18 mouse cellular contexts compared by ENCODE assay signal in genomic region chr3:21356831-21357712, GRCm38 (mm10).
DNase-seq lines count a peak whose midpoint lies in the region; ATAC-seq and TF ChIP-seq lines count a peak whose summit lies in the region.
"Had no signal": no experiment of that assay in that cellular context is flagged by ENCODE, and none has a peak within 500 bp of the region (broad histone marks: within the 10 kb centered on the region; RNA-seq: fewer than 3 reads in every experiment).

No protein-coding gene starts in this region.

- no peaks in the 10 kb centered on the region for H3K36me3 ChIP-seq in forebrain, postnatal 0 days (ENCODE audit: insufficient read depth)
- H3K36me3 ChIP-seq in midbrain, embryonic 13.5 days, result no peaks in the 10 kb centered on the region
- H3K36me3 ChIP-seq: embryonic facial prominence, embryonic 12.5 days; liver, embryonic 12.5 days; stomach, embryonic 15.5 days had no signal

- peak overlapping the region; percentile 13; the same call in 1 of the 2 replicates for H3K4me2 ChIP-seq in forebrain, postnatal 0 days (ENCODE audit: low read depth)
- no peak overlapping the region for H3K4me2 ChIP-seq in midbrain, embryonic 13.5 days (replicated peaks)
- H3K4me2 ChIP-seq: embryonic facial prominence, embryonic 12.5 days; liver, embryonic 12.5 days; stomach, embryonic 15.5 days had no signal

- DNase-seq in cerebellum, postnatal 10 days, result peak; percentile 49 to 67
- DNase-seq in cerebellum, adult 11 months, result no peak
- peak; percentile 79 for DNase-seq in MN1 (ENCODE audit: low spot score)
- peak; percentile 90 for DNase-seq in forebrain, postnatal 0 days
- no peak for DNase-seq in kidney, postnatal 25 days
- no peak for DNase-seq in lung, postnatal 10 days
- no peak for DNase-seq in spleen, postnatal 36 days (ENCODE audit: low spot score in 2 of 2)
- DNase-seq: adrenal gland, postnatal 36 days; B cell, adult 2 months; gastrocnemius, postnatal 14 days; heart, postnatal 36 days had no signal

- no peaks in the 10 kb centered on the region for H3K27me3 ChIP-seq in forebrain, postnatal 0 days (ENCODE audit: insufficient read depth, low read length)
- no peaks in the 10 kb centered on the region for H3K27me3 ChIP-seq in midbrain, embryonic 13.5 days
- H3K27me3 ChIP-seq: embryonic facial prominence, embryonic 12.5 days; liver, embryonic 12.5 days; megakaryocyte, embryonic 14.5 days; Patski; stomach, embryonic 15.5 days had no signal

- 14% methylated on average over 6 of the region's 6 CpGs for WGBS in forebrain, postnatal 0 days
- 43% methylated on average over 6 of the region's 6 CpGs for WGBS in midbrain, embryonic 13.5 days

- H3K4me3 ChIP-seq in forebrain, postnatal 0 days (ENCODE audit: low read depth, low read length), result no peak overlapping the region
- no peak overlapping the region for H3K4me3 ChIP-seq in midbrain, embryonic 13.5 days (replicated peaks)
- H3K4me3 ChIP-seq: embryonic facial prominence, embryonic 12.5 days; liver, embryonic 12.5 days; megakaryocyte, embryonic 14.5 days; stomach, embryonic 15.5 days had no signal

- H3K4me1 ChIP-seq in forebrain, postnatal 0 days (ENCODE audit: insufficient read depth), result peaks cover 20% of the 10 kb centered on the region
- H3K4me1 ChIP-seq in midbrain, embryonic 13.5 days (replicated peaks), result peaks cover 12% of the 10 kb centered on the region
- H3K4me1 ChIP-seq: embryonic facial prominence, embryonic 12.5 days; liver, embryonic 12.5 days; megakaryocyte, embryonic 14.5 days; stomach, embryonic 15.5 days had no signal

- TF ChIP-seq CTCF in forebrain, postnatal 0 days (IDR thresholded peaks at IDR 0.05; ENCODE audit: low read depth), result no peak

- H3K9ac ChIP-seq in forebrain, postnatal 0 days, result no peak overlapping the region
- no peak overlapping the region for H3K9ac ChIP-seq in midbrain, embryonic 13.5 days (replicated peaks)
- H3K9ac ChIP-seq: embryonic facial prominence, embryonic 12.5 days; liver, embryonic 12.5 days; stomach, embryonic 15.5 days had no signal

- peak overlapping the region; percentile 70 for H3K27ac ChIP-seq in forebrain, postnatal 0 days (ENCODE audit: low read depth, low read length)
- H3K27ac ChIP-seq in midbrain, embryonic 13.5 days, result no peak overlapping the region; the same call in none of the 2 replicates
- H3K27ac ChIP-seq: embryonic facial prominence, embryonic 12.5 days; kidney, postnatal 0 days; liver, embryonic 12.5 days; stomach, embryonic 15.5 days had no signal

- H3K9me3 ChIP-seq in forebrain, postnatal 0 days (ENCODE audit: low read length), result no peaks in the 10 kb centered on the region
- no peaks in the 10 kb centered on the region for H3K9me3 ChIP-seq in midbrain, embryonic 13.5 days
- H3K9me3 ChIP-seq: embryonic facial prominence, embryonic 12.5 days; liver, embryonic 12.5 days; stomach, embryonic 15.5 days had no signal

- ATAC-seq in forebrain, postnatal 0 days, result peak; percentile 98
- ATAC-seq in midbrain, embryonic 13.5 days, result peak; percentile 82
- ATAC-seq: liver, embryonic 12.5 days; Patski had no signal

Comparison
In these comparisons a context has a peak if more than half of its experiments do, and no peak if none do; other contexts are left out.
1. DNase-seq: peak in cerebellum, postnatal 10 days (2 of 2), MN1 (single experiment) and forebrain, postnatal 0 days (single experiment); none in cerebellum, adult 11 months (single experiment), kidney, postnatal 25 days (0 of 2), lung, postnatal 10 days (single experiment) and spleen, postnatal 36 days (0 of 2).